Mouse (Mus musculus) common myeloid progenitor, adult 5-6 weeks (primary cell): Measurements from ENCODE around the gene Pef1. TPM values are rescaled to one million over a fixed set of nuclear protein-coding genes. Genes with fewer than 3 reads are reported as not detected.

Experiments used
- ATAC-seq: replicated peaks from 2 replicates; pipeline ENCODE4 v1.8.0; 2016; ENCODE audit warnings: low read depth, mild to moderate bottlenecking, moderate TSS enrichment, inconsistent platforms; ENCODE audit not compliant: poor library complexity, severe bottlenecking
- total RNA-seq: library from RNA; stranded (forward); fragments of 200-1000, 187-1606 nt; gene quantifications from 2 replicates; pipeline ENCODE4 v1.2.3, GENCODE M21; 2017

The Pef1 gene
- total RNA-seq, 1 experiment from 2014 or later, result 14.0 TPM

DNA sequence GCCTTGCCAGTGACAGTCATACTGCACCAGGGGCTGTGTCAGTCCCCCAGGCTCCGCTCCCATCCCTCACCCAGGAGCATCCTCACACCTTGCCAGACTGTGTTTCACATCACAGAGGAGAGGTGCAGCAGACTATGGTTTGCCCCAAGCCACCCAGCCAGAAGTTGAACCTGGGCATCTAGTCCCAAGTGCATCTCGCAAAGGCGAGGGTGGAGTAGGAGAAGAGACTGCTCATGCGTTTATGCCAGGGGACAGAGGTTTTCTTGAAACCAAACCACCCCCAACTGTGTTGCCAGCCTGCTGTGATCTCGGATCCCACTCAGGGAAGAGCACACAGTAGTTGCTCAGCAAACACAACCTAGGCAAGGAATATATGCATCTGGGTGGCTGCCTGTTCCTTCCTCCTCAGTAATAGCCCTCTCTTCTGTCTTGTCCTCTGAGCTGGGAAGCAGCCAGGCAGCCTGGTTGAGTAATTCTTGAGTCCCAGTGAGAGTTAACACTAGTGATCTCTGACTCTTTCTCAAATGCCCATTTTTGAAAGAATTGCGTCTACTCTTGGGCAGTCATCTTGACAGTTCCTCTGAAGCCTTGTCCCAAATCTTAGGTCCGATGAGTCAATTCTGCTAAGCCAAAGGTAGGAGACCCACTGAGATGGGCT, 29.2 kb downstream of the Pef1 start:
- no peak for ATAC-seq

- no peak for ATAC-seq
Measured at GRCm38 (mm10) chr4:130133399-130133798, 31.0 kb downstream of the Pef1 start.

- peak; percentile 87 for ATAC-seq
Measured at GRCm38 (mm10) chr4:130138441-130139213, 36.3 kb downstream of the Pef1 start.

- no peak for ATAC-seq
Measured at GRCm38 (mm10) chr4:130139214-130139492, 36.8 kb downstream of the Pef1 start, which contains the start of gene Hcrtr1. Gene Hcrtr1, minus strand, starts transcription at chr4:130139359.

GRCm38 (mm10) chr4:130140992-130141402, 38.6 kb downstream of the Pef1 start:
- no peak for ATAC-seq

GRCm38 (mm10) chr4:130141786-130142185, 39.4 kb downstream of the Pef1 start:
- ATAC-seq, result no peak

DNA sequence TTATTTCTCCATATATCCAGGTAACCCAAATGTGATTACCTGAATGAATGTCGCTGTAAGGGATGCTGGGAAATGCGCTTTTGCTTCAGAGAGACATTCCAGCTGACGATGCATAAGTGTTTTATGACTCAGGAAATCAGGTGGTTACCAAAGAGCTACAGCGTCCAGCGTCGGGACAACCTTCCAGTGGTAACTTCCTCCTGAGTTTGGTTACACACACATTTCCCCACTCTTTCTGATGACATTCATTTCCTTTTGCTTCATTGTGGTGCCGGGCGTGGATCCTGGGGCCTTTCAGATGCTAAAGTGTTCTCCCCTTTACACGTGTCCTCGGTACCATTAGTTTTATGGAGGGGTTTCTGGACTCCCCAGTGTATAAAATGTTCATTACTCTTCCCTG, 46.0 kb downstream of the Pef1 start:
- peak; percentile 42; the same call in 1 of the 2 replicates for ATAC-seq

DNA sequence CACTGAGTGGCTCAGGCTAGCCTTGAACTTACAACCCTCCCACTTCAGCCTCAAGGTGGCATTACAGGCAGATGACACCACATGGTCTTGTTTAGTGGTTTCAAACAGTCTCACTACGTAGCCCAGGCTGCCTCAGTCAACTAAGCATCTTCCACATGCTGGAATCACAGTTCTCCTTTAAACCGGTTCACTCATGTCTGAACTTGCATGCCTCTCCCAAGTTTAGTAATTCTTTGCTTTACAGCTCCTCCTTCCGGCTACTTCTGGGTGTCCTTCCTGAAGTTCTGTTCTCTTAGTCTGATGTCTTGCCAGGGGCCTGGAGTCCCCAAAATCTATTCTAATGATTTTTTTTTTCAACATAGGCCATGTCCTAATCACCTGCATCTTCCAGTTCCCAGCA, 51.9 kb downstream of the Pef1 start:
- ATAC-seq, result no peak

GRCm38 (mm10) chr4:130156812-130157371, 54.5 kb downstream of the Pef1 start:
- 0 out of 2 replicates have a peak, but pooled peaks have one; percentile 32 for ATAC-seq

DNA sequence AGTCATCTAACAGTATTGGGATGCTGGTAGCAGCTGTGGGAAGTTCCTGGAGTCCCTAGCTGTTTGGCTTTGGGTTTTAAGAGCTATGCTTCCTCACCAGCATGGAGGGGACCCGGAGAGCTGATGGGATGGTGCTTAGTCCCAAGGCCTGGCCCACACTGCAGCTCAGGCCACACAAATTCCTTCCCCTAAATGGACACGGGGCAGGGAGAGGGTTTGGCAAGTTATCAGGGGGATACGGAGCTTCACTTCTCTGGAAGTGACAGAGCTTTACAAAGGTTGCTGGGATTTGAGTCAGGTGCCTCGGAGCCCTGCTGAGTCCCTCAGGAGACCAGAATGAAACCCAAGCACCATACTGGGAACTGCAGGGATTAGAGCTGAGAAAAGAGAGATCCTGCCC, 59.0 kb downstream of the Pef1 start:
- no peak for ATAC-seq

DNA sequence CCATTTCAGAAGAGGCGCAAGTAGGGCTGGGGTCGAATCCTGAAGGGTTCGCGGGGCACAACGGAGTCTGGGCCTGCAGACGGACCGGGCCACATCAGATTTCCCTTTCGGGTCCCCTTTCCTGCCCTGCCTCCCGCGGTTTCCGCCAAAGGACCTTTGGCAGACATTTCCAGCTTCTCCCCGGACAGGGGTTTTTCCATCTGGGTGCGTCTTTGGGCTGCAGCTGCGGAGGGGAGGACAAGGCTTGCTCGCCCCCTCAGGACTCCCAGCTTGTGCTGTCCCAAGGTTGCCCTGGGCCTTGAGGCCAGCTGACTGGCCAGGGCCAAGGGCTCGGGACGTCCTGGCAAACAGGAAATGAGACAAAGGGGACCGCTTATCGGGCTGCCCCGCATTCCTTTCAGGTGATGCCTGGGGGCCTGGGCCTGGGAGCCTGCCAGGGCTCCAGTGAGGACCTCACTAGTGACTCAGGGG, 61.1 kb downstream of the Pef1 start:
- ATAC-seq, result peak; percentile 23; the same call in 1 of the 2 replicates

GRCm38 (mm10) chr4:130164121-130164520, 61.8 kb downstream of the Pef1 start:
- no peak for ATAC-seq

DNA sequence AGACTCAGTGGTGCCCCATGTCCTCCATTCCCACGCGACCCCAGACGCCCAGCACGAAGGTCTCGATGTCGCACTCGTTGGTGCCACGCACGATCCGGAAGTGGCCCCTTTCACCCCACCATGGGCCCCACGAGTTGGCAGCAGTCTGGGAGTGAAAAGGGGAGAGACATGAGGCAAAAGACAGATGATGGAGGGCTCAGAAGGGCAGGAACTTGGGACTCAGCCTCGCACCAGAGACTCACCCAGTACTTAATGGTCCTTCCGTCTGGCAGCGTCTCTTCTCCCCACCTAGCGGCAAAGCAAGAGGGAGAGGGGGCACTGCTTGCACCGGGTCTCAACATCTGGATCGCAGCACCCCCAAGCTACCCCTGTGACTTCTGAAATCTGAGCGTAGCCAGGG, 63.7 kb downstream of the Pef1 start:
- no peak for ATAC-seq

DNA sequence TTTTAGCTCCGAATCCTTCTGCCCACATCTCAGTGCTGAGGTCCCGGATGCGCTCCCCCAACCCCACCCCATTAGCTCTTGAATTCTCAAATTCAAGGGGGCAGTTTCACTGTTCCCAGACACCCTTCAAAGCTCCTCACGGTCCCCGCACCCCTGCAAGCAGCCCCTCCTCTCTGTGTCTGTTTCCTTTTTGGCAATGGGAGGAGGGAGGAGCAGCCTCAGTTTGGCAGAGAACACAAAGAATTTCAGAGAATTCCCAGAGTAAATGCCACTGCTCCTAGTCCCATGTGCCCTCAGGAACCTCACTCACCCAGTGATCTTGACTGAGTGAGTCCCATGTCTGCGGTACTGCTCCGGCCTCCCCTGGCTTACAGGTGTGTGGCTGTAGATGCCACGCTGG, 64.2 kb downstream of the Pef1 start:
- ATAC-seq, result no peak

DNA sequence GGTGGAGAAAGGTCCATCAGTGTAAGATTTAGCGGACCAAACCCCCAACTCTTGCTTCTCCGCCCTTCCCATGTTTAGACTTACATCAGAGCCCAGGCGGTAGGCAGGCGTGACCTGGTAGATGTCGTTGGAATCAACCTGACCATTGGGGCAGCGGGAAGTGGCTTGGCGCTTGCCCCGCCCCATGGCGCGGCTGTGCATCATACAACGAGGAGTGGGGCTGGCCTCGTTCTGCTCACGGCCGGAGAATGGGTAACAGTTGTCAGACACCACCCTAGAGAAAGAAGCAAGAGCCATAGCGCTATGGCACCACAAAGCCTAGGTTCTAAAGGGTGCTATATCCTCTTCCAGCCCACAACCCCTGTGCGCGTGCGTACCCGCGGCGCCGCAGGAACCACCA, 65.0 kb downstream of the Pef1 start:
- peak; percentile 24 for ATAC-seq

- ATAC-seq, result no peak
Measured at GRCm38 (mm10) chr4:130167814-130168213, 65.5 kb downstream of the Pef1 start.

- peak; percentile 57 for ATAC-seq
Measured at GRCm38 (mm10) chr4:130168280-130169183, 66.2 kb downstream of the Pef1 start.

DNA sequence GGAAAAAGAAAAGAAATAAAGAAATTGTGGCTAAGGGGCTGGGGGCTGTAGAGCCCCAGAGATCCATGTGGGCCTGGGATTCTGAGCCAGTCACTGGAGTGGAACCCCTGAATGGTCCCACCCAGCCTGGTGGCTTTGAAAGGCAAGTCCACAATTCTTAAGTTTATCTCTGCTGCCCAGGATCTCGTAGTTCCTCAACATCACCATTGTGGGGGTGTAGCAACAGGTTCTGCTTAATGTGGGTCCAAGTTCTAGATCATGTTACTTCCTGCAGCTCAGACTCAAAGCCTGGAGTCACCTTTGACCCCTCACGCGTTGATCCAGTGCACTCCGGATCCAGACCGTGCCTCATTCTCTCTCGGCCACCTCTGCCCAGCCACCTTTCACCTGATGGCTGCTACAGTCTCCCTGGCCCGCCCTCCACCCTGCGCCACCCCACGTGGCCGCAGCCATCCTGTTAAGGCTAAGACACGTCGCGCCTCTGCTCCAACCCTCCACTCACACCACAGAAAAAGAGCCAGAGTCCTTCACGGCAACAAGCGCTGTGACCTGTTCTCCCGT, 67.1 kb downstream of the Pef1 start:
- ATAC-seq, result no peak

- ATAC-seq, result no peak
Measured at GRCm38 (mm10) chr4:130170362-130170761, 68.0 kb downstream of the Pef1 start.
